Mouse (Mus musculus): ENCODE results near the gene Tnrc6c. TPM values are rescaled to one million over a fixed set of nuclear protein-coding genes. Genes with fewer than 3 reads are reported as not detected.

Gene Tnrc6c
- polyA plus RNA-seq, 1 experiment from 2014 or later = 32.5 TPM

DNA sequence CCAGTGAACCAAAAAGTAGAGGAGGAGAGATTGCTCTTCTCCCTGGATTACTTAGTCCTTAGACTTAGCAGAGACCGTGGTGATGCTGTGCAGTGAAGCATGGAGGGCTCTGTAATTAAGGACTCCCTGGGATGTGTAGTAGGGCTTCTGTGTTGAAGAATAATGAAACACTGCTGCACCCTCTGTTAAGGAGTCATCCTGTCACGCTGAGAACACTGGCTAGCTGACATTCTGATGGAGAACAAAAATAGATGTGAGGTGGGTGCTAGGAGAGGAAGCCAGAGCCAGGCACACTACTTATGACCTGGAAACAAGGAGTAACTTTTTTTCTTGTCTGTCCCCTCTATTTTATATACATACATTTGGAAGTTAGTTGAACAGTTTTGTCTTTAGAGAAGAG is 22.6 kb downstream of the Tnrc6c start:
- no peak overlapping the region for H3K27ac ChIP-seq (ENCODE audit: low read depth, low read length)
- H3K9me3 ChIP-seq (ENCODE audit: control insufficient read depth, low read length) = no peaks in the 10 kb centered on the region
- WGBS = 5% methylated on average over 2 of the region's 2 CpGs

DNA sequence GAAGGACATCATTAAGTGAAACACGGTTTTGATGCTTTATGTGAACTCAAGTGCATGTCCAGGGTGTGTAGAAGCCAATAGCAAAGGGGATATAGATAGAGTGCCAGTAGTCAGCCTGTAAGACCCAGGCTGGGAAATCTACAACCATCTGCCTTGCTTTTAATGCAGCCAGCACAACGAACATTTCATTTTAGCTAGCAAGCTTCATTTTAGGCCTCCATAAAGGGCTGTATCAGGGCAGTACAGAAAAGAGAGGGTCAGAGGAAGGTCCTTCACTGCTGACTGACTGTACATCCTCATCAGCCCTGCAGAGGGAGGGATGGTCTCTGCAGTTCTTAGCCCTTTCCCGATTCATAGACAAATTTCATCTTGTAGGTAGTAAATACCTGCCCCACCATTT is 23.0 kb downstream of the Tnrc6c start:
- Histone ChIP-seq H3K36me3 (ENCODE audit: control insufficient read depth, insufficient read depth, low read length) (no peaks in the 10 kb centered on the region), H3K4me1 (ENCODE audit: control insufficient read depth, insufficient read depth, low read length) (peaks cover 5% of the 10 kb centered on the region; the same call in 1 of the 2 replicates), H3K9me3 (ENCODE audit: control insufficient read depth, low read length) (no peaks in the 10 kb centered on the region), H3K9ac (replicated peaks; ENCODE audit: low read depth, low read length) (no peak overlapping the region), H3K4me3 (ENCODE audit: low read depth, low read length) (no peak overlapping the region), H3K27me3 (ENCODE audit: control insufficient read depth, insufficient read depth, low read length) (no peaks in the 10 kb centered on the region), H3K4me2 (ENCODE audit: low read depth, low read length) (no peak overlapping the region), H3K27ac (ENCODE audit: low read depth, low read length) (no peak overlapping the region)
- ATAC-seq (ENCODE audit: low read depth) = no peak
- WGBS = 64% methylated on average over 3 of the region's 3 CpGs

More for the DNA sequence above, 22.6 kb downstream of the Tnrc6c start:
- ATAC-seq (ENCODE audit: low read depth) = no peak
- H3K27me3 ChIP-seq (ENCODE audit: control insufficient read depth, insufficient read depth, low read length) = no peaks in the 10 kb centered on the region
- H3K4me1 ChIP-seq (ENCODE audit: control insufficient read depth, insufficient read depth, low read length) = peaks cover 5% of the 10 kb centered on the region; the same call in 1 of the 2 replicates
- no peak overlapping the region for H3K4me2 ChIP-seq (ENCODE audit: low read depth, low read length)
- H3K4me3 ChIP-seq (ENCODE audit: low read depth, low read length) = no peak overlapping the region
- no peaks in the 10 kb centered on the region for H3K36me3 ChIP-seq (ENCODE audit: control insufficient read depth, insufficient read depth, low read length)
- no peak overlapping the region for H3K9ac ChIP-seq (replicated peaks; ENCODE audit: low read depth, low read length)

DNA sequence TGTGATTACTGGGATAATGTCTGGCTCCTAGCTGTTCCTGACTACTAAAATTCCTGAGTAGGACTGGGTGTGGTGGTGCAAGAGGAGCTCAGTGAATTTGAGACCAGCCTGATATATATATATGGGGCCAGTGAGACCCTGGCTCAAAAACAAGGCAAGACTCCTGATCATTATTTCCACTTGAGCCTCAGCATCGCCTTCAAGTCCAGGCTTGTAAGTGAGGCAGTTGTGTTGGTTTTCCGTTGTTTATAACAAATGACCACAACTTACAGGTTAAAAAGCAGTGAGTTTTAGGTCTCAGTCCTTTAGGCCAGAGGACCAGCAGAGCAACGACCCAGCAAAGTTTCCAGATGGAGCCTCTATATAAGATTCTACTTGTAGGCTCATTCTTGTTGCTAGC is 23.5 kb downstream of the Tnrc6c start:
- no peak overlapping the region for H3K9ac ChIP-seq (replicated peaks; ENCODE audit: low read depth, low read length)
- H3K27ac ChIP-seq (ENCODE audit: low read depth, low read length) = no peak overlapping the region
- peaks cover 5% of the 10 kb centered on the region; the same call in 1 of the 2 replicates for H3K4me1 ChIP-seq (ENCODE audit: control insufficient read depth, insufficient read depth, low read length)
- 91% methylated on average over 3 of the region's 3 CpGs for WGBS
- H3K4me3 ChIP-seq (ENCODE audit: low read depth, low read length) = no peak overlapping the region
- no peak for ATAC-seq (ENCODE audit: low read depth)
- H3K4me2 ChIP-seq (ENCODE audit: low read depth, low read length) = no peak overlapping the region
- H3K9me3 ChIP-seq (ENCODE audit: control insufficient read depth, low read length) = no peaks in the 10 kb centered on the region
- no peaks in the 10 kb centered on the region for H3K27me3 ChIP-seq (ENCODE audit: control insufficient read depth, insufficient read depth, low read length)
- H3K36me3 ChIP-seq (ENCODE audit: control insufficient read depth, insufficient read depth, low read length) = no peaks in the 10 kb centered on the region

DNA sequence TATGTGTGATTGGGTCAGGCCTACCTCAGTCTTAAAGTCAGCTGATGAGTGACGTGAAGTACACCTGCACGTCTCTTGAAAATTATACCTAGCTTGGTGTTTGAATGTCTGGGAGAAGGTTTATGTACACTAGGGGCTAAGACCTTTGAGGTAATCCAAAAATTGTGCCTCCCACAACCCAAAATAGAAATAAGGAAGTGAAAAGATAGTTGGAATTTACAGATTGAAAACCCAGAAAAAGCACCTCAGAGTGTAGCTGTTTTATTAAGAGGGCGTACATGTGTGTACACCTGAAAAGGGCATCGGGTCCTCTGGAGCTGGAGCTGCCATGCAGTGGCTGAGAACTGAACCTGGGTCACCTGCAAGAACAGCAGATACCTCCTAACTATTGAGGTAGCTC is 24.1 kb downstream of the Tnrc6c start:
- 96% methylated on average over 4 of the region's 4 CpGs for WGBS

GRCm38 (mm10) chr11:117678740-117679139 is 24.7 kb downstream of the Tnrc6c start:
- no peak overlapping the region for H3K27ac ChIP-seq (ENCODE audit: low read depth, low read length)
- no peaks in the 10 kb centered on the region for H3K27me3 ChIP-seq (ENCODE audit: control insufficient read depth, insufficient read depth, low read length)
- H3K4me2 ChIP-seq (ENCODE audit: low read depth, low read length) = no peak overlapping the region
- H3K36me3 ChIP-seq (ENCODE audit: control insufficient read depth, insufficient read depth, low read length) = no peaks in the 10 kb centered on the region
- no peaks in the 10 kb centered on the region for H3K9me3 ChIP-seq (ENCODE audit: control insufficient read depth, low read length)
- no peak for ATAC-seq (ENCODE audit: low read depth)
- 54% methylated on average over 2 of the region's 2 CpGs for WGBS
- H3K4me3 ChIP-seq (ENCODE audit: low read depth, low read length) = no peak overlapping the region
- H3K4me1 ChIP-seq (ENCODE audit: control insufficient read depth, insufficient read depth, low read length) = peaks cover 5% of the 10 kb centered on the region; the same call in 1 of the 2 replicates
- H3K9ac ChIP-seq (replicated peaks; ENCODE audit: low read depth, low read length) = no peak overlapping the region

More for the DNA sequence above, 24.1 kb downstream of the Tnrc6c start:
- H3K9ac ChIP-seq (replicated peaks; ENCODE audit: low read depth, low read length) = no peak overlapping the region
- H3K4me2 ChIP-seq (ENCODE audit: low read depth, low read length) = no peak overlapping the region
- H3K9me3 ChIP-seq (ENCODE audit: control insufficient read depth, low read length) = no peaks in the 10 kb centered on the region
- peaks cover 5% of the 10 kb centered on the region; the same call in 1 of the 2 replicates for H3K4me1 ChIP-seq (ENCODE audit: control insufficient read depth, insufficient read depth, low read length)
- no peak overlapping the region for H3K27ac ChIP-seq (ENCODE audit: low read depth, low read length)
- H3K27me3 ChIP-seq (ENCODE audit: control insufficient read depth, insufficient read depth, low read length) = no peaks in the 10 kb centered on the region
- no peaks in the 10 kb centered on the region for H3K36me3 ChIP-seq (ENCODE audit: control insufficient read depth, insufficient read depth, low read length)
- H3K4me3 ChIP-seq (ENCODE audit: low read depth, low read length) = no peak overlapping the region
- no peak for ATAC-seq (ENCODE audit: low read depth)

DNA sequence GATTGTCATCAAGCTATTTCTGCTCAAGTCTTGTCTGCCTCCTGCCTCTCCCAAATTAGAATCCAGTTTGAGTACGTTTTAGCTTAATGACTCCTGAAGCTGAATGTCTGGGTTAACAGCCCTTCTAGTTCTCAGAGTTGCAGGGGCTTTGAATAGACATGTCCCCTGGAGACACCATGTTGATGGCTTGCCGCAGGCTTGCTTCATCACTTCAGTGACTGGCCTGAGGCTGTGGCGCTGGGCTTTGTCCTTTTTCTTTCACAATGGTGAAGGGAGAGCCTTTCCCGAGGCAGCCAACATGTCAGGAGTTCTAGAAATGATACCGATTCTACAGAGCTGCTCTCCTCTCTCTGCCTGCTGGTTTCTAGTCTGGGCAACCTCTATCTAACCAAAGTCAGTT is 30.6 kb downstream of the Tnrc6c start:
- Histone ChIP-seq H3K4me1 (ENCODE audit: control insufficient read depth, insufficient read depth, low read length) (peaks cover 12% of the 10 kb centered on the region), H3K4me2 (ENCODE audit: low read depth, low read length) (no peak overlapping the region), H3K36me3 (ENCODE audit: control insufficient read depth, insufficient read depth, low read length) (no peaks in the 10 kb centered on the region), H3K9me3 (ENCODE audit: control insufficient read depth, low read length) (no peaks in the 10 kb centered on the region), H3K9ac (replicated peaks; ENCODE audit: low read depth, low read length) (no peak overlapping the region), H3K4me3 (ENCODE audit: low read depth, low read length) (no peak overlapping the region), H3K27me3 (ENCODE audit: control insufficient read depth, insufficient read depth, low read length) (no peaks in the 10 kb centered on the region), H3K27ac (ENCODE audit: low read depth, low read length) (no peak overlapping the region; the same call in 1 of the 2 replicates)
- WGBS = 14% methylated on average over 5 of the region's 5 CpGs
- no peak for ATAC-seq (ENCODE audit: low read depth)

DNA sequence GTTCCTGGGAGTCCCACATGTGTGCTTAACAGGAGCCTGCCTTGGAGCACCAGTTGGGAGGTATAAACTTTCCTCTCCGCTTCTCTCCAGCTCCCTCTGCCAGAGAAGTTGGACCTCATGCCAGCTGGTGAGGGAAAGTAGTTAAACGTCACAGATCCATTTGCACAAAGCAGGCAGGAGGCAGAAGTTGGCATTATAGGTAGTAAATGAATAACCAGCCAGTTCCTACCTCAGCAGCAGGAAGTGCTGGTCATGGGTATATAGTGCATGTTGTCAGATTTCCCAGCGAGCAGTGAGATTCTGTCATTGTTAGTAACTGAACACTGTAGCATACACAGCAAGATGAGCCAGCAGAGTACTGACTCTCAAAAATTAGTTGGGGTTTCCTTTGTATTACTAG is 31.4 kb downstream of the Tnrc6c start:
- H3K36me3 ChIP-seq (ENCODE audit: control insufficient read depth, insufficient read depth, low read length) = no peaks in the 10 kb centered on the region
- H3K9ac ChIP-seq (replicated peaks; ENCODE audit: low read depth, low read length) = no peak overlapping the region
- ATAC-seq (ENCODE audit: low read depth) = no peak
- H3K4me1 ChIP-seq (ENCODE audit: control insufficient read depth, insufficient read depth, low read length) = peaks cover 12% of the 10 kb centered on the region
- no peak overlapping the region for H3K27ac ChIP-seq (ENCODE audit: low read depth, low read length)
- no peak overlapping the region for H3K4me3 ChIP-seq (ENCODE audit: low read depth, low read length)
- H3K27me3 ChIP-seq (ENCODE audit: control insufficient read depth, insufficient read depth, low read length) = no peaks in the 10 kb centered on the region
- H3K4me2 ChIP-seq (ENCODE audit: low read depth, low read length) = no peak overlapping the region
- WGBS = 48% methylated on average over 3 of the region's 3 CpGs
- H3K9me3 ChIP-seq (ENCODE audit: control insufficient read depth, low read length) = no peaks in the 10 kb centered on the region

- Histone ChIP-seq H3K36me3 (ENCODE audit: control insufficient read depth, insufficient read depth, low read length) (no peaks in the 10 kb centered on the region), H3K4me1 (ENCODE audit: control insufficient read depth, insufficient read depth, low read length) (peaks cover 12% of the 10 kb centered on the region), H3K4me2 (ENCODE audit: low read depth, low read length) (no peak overlapping the region), H3K9me3 (ENCODE audit: control insufficient read depth, low read length) (no peaks in the 10 kb centered on the region), H3K27ac (ENCODE audit: low read depth, low read length) (no peak overlapping the region), H3K27me3 (ENCODE audit: control insufficient read depth, insufficient read depth, low read length) (no peaks in the 10 kb centered on the region), H3K9ac (replicated peaks; ENCODE audit: low read depth, low read length) (no peak overlapping the region), H3K4me3 (ENCODE audit: low read depth, low read length) (no peak overlapping the region)
- WGBS = 67% methylated on average over 8 of the region's 8 CpGs
- no peak for ATAC-seq (ENCODE audit: low read depth)
Measured at GRCm38 (mm10) chr11:117686021-117686420, 31.9 kb downstream of the Tnrc6c start.

DNA sequence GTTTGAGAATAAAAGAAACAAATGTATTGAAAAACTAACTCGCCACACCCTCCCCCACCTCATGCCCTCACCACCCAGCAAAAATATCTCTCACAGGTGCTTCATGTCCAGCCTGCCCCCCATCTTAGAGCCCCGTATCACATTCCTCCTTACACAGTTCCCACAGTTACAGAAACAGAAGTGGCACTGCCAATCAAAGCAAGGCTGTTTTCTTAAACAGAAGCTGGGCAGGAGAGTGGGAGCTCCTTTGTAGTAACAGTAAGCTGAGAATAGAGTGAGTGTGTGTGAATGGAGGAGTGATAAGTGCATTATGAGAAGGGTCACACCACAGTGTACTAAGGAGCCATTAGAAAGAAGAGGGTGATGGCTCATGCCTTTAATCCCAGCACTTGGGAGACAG is 34.5 kb downstream of the Tnrc6c start:
- H3K4me2 ChIP-seq (ENCODE audit: low read depth, low read length) = no peak overlapping the region
- no peaks in the 10 kb centered on the region for H3K27me3 ChIP-seq (ENCODE audit: control insufficient read depth, insufficient read depth, low read length)
- peaks cover 16% of the 10 kb centered on the region for H3K4me1 ChIP-seq (ENCODE audit: control insufficient read depth, insufficient read depth, low read length)
- WGBS = 89% methylated on average over 2 of the region's 2 CpGs
- no peak overlapping the region for H3K9ac ChIP-seq (replicated peaks; ENCODE audit: low read depth, low read length)
- ATAC-seq (ENCODE audit: low read depth) = no peak
- no peak overlapping the region for H3K27ac ChIP-seq (ENCODE audit: low read depth, low read length)
- H3K36me3 ChIP-seq (ENCODE audit: control insufficient read depth, insufficient read depth, low read length) = no peaks in the 10 kb centered on the region
- no peaks in the 10 kb centered on the region for H3K9me3 ChIP-seq (ENCODE audit: control insufficient read depth, low read length)
- H3K4me3 ChIP-seq (ENCODE audit: low read depth, low read length) = no peak overlapping the region
